In genomic region chr2:106561571-106562090, GRCm38 (mm10) we compare ENCODE assay signal across 12 mouse cellular contexts.
"Had no signal": no experiment of that assay in that cellular context is flagged by ENCODE, and none has a peak within 500 bp of the region (broad histone marks: within the 10 kb centered on the region; RNA-seq: fewer than 3 reads in every experiment).

No protein-coding gene starts in this region.

- DNase-seq: gastrocnemius, adult 2 months; gastrocnemius, postnatal 10 days; gastrocnemius, postnatal 25 days; heart, adult 18-20 months; heart, postnatal 10 days; kidney, adult 18-20 months; kidney, adult 8-10 months; kidney, postnatal 10 days; kidney, postnatal 25 days; kidney, postnatal 4 days; liver; liver, embryonic 13.5 days had no signal
